Mouse (Mus musculus): ENCODE data around the gene Slc12a8.
A peak's percentile ranks its signal among the peaks of the same experiment; 100 is the strongest.

The Slc12a8 gene

GRCm38 (mm10) chr16:33545530-33545929 lies 28.4 kb downstream of the Slc12a8 start:
- DNase-seq, result no peak

DNA sequence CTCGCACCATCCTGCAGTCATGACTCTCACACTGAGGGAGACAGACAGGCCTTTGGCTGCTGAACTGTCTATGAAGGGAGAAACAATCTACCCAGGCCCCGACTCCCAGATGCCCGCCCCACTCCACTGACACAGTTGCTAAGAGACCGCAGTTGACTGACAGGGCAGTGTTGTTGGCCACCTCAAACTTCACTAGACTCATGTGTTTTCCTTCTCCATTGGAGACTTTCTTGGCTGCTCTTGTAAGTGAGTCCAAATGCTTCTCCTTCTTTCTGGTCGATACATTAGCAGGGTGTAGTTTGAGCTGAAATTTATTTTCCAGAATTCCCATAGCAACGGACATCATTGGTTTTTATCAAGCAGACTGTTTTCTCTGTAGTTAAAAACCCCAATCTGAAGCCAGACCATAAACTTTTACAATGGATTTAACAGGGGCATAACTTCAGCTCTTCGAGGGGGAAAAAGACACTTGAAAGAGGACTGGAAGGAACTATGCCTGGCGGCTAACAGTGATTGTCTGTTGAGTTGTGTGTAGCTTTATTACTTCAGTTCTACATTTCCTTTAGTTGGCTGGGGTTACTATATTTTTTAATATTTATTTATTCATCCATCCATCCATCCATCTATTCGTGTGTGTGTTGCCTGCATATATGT lies 36.7 kb downstream of the Slc12a8 start:
- DNase-seq, result no peak

GRCm38 (mm10) chr16:33558121-33558520 lies 41.0 kb downstream of the Slc12a8 start:
- no peak for DNase-seq

DNA sequence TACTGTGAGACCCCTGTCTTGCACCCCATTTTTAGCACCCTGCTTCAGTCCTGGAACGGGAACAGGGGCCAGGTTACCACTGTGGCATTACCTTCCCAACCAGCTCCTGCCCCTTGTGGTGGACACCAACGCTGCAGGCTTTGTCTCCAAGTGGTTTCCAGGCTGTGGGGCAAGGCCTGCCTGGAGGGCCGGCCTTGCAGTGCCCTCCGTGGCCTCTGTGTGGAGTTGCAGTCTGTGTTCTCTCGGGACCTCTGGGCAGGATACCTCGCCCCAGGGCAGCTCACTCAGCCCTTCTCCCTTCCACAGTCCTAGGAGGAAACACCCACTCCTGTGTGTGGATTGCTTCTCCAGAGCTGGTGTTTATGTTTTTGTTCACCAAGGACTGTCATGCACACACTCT lies 43.2 kb downstream of the Slc12a8 start:
- DNase-seq, result peak; percentile 79 to 85

GRCm38 (mm10) chr16:33561308-33562009 lies 44.3 kb downstream of the Slc12a8 start:
- DNase-seq, result no peak

GRCm38 (mm10) chr16:33562874-33563537 lies 45.9 kb downstream of the Slc12a8 start:
- DNase-seq, result peak; percentile 31 to 58

GRCm38 (mm10) chr16:33563538-33564013 lies 46.4 kb downstream of the Slc12a8 start:
- DNase-seq, result peak in 1 of 2 experiments; percentile 26

DNA sequence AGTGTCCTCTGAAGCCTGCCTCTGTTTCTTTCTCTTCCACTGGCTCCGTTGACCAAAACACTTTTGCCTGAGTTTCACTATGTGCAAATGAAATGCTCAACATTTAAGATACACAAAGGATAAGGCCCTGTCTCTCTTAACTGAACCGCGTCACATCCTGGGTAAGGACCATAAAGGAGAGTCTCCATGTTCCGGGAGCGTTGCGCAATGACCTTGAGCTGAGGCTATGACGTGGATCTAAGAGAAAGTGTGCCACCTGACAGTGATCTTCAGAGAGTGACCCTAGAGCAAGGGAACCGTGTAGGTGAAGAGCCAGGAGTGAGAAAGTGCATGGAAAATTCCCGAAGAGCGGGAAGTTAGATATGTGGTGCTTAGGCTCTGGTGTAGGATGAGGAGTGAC lies 49.3 kb downstream of the Slc12a8 start:
- no peak for DNase-seq

DNA sequence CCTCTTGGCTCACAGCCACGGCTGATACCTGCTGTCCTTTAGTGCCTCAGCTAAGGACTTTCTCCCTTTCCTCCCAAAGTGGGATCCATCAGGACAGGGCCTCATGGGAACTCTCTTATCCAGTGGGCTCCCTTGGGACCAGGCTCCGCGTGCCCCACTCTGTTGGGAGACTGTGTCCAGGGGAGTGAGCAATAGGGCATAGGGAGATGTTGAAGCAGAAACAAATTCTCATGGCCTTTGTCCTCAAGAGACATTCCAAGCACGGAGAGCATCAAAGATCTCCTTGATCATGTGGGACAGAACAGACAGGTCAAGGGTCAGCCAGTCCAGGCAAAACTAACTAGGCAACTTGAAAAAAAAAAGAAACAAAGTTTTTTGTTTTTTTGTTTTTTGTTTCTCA lies 50.6 kb downstream of the Slc12a8 start:
- peak; percentile 49 to 57 for DNase-seq

DNA sequence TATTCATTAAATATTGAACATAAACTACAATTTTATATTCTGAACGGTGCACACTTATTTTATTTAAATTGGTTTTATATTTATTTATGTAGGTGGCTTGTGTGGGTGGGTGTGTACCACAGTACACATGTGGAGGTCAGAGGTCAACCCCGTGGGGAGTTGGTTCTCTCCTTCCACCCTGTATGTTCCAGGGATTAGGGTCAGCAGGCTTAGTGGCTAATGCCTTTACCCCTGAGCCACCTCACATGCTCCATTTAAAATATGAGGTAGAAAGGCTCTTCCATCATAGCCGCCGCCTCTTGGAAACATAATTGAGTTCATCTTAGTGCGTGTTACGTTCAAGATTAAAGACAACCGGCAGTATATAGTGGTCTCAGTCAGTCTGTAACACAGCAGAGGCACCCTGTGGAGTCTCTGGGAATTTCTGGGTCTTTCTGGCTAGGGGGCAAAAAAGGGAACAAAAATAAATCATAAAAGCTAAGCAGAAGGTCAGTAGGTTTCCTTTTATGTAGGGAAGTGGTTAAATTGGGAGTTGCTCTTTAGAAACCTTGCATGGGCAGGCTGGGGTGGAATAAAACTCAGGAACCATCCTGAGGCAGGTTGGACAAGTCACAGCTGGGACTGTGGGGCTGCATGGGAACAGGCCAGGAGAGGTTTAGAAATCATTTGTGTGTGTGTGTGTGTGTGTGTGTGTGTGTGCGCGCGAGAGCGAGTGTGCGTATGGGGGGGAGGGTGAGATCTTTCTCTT lies 51.3 kb downstream of the Slc12a8 start:
- DNase-seq, result no peak

GRCm38 (mm10) chr16:33572646-33573045 lies 55.5 kb downstream of the Slc12a8 start:
- DNase-seq, result no peak

GRCm38 (mm10) chr16:33573703-33574102 lies 56.6 kb downstream of the Slc12a8 start:
- no peak for DNase-seq

- no peak for DNase-seq
These were observed 58.6 kb downstream of the Slc12a8 start for GRCm38 (mm10) chr16:33575728-33576127.

DNA sequence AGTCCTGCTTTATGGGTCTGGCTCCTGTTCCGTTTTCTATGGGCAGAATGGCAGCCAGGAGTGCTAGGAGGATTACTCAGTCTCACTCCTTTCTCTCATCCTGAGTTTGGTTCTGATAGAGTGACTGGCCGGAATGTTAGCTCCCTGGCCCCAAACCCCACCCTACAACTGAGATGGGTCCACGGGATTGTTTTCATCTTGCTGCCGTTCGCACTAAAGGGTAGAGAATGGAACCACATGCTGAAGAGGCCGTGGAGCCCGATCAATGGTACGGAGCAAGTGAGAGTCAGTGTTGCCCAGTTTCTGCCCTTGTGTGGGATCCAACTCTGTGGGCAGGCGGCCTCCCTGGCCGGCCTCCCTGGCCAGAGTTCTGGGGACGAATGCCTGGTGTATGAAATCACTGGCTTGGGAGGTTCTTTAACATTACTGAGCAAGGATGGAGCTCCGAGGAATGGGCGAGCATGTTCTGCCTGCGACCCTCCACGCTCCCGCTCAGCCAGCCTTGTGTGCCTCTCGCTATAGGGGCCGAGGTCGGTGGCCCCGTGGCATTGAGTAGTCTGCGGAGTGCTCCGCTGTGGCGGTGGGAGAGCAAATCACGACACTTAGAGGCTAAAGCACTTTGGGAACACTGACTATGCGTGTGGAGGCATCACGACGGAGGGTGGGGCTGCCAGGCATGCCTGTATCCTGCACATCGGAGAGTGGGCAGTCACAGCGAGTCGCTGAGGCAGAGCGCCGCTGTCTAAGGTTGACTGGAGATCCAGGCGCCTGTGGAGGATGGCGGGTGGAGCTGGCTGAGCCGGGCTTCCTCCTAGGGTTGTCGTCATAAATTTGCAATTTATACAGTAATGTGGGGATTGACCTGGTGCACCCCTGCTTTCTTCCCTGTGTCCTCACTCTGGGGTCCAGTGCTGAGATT lies 59.4 kb downstream of the Slc12a8 start:
- DNase-seq, result no peak

DNA sequence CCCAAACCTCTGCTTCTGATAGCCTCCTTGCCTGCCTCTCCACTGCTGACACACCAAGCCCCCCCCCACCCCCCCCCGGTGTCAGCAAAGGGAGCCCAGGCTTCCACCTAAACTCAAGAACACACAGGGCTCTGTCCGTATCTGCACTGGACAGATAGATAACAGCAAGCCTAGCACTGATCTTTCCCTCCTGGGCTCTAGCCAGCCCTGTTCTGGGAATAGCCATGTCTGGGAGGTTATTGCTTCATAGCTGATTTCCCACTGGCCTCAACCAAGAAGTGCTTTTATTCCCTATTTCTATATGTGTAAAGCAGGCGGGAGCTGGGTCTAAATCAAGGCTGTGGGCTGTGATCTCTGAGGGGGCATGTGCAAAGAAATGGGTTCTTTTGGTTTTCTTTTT lies 61.3 kb downstream of the Slc12a8 start:
- no peak for DNase-seq

GRCm38 (mm10) chr16:33580331-33580730 lies 63.2 kb downstream of the Slc12a8 start:
- no peak for DNase-seq

GRCm38 (mm10) chr16:33580736-33581241 lies 63.7 kb downstream of the Slc12a8 start:
- DNase-seq, result peak; percentile 32 to 64

GRCm38 (mm10) chr16:33581661-33582099 lies 64.6 kb downstream of the Slc12a8 start:
- peak; percentile 30 to 69 for DNase-seq

GRCm38 (mm10) chr16:33582495-33582894 lies 65.4 kb downstream of the Slc12a8 start:
- no peak for DNase-seq

DNA sequence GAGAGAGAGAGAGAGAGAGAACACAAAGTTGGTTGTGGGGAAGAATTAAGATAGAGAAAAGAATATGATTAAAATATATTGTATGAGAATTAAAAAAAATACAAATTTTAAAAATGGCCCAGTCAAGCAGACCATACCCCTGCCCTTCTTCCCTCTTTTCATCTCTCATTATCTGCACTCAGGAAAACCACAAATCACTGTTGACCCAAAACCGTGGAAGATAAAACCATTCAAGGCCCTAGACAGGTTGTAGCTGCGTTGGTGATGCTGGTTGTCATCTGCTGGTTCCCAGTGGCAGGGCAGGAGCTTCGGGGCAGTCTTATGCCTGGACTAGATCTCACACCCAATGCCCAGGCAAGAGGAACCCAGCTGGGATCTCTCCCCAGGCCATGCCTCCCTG lies 66.2 kb downstream of the Slc12a8 start:
- DNase-seq, result no peak

DNA sequence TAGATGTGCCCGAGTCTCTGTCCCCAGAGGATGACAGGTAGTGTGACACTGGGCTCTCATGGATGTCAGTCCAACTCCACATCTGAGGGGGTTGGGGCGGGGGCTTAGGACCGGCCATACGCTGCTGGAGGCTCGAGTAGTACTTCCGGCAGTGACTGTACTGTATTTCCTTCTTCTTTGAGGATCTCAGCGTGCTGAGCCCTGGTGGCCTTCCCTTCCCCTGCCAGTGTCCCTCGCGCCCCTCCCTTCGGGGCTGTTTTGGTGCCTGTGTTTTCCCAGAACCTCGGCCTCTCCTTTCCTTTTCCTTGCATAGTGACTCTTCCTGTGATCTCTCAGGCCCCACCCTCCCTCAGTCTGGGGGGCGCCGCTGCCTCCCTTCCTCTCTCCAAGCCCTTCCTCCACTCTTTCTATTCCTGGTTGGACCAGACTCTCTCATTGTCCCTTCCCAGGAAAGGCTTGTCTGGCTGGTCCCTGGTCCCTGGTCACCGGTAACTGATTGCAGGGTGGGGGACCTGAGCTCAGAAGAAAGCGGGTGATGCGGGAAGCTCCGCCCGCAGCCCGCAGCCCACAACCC lies 66.8 kb downstream of the Slc12a8 start:
- DNase-seq, result peak; percentile 55 to 71
